Mouse (Mus musculus): ENCODE results near the gene Zfp683.

- TF ChIP-seq POLR2A (IDR thresholded peaks at IDR 0.05; ENCODE audit: borderline replicate concordance, insufficient read depth, low read length) (no peak), CTCF (IDR thresholded peaks at IDR 0.05; ENCODE audit: borderline replicate concordance, insufficient read depth, low read depth, low read length) (no peak)
Measured at GRCm38 (mm10) chr4:134018779-134019145, 34.9 kb upstream of the Zfp683 start, which contains the start of gene Lin28a.
